Mouse (Mus musculus) myocyte (in vitro differentiated cells): ENCODE measurements around the gene Ago4. TPM values are rescaled to one million over a fixed set of nuclear protein-coding genes. Genes with fewer than 3 reads are reported as not detected.
A peak's percentile ranks its signal among the peaks of the same experiment; 100 is the strongest.

Source experiments
- H3K27me3 ChIP-seq: one replicate; pipeline ENCODE4 v1.6.1; 2011; ENCODE audit not compliant: control insufficient read depth, insufficient read depth, insufficient read length
- H3K36me3 ChIP-seq: one replicate; pipeline ENCODE4 v1.6.1; 2011; ENCODE audit not compliant: control insufficient read depth, insufficient read depth
- H3K4me2 ChIP-seq: one replicate; pipeline ENCODE4 v1.6.1; 2011; ENCODE audit warnings: low read depth, control low read depth
- H3K4me3 ChIP-seq: one replicate; pipeline ENCODE4 v1.5.1; 2011; ENCODE audit warnings: mild to moderate bottlenecking, control low read depth, moderate library complexity
- H3K79me2 ChIP-seq: one replicate; pipeline ENCODE4 v1.6.1; 2011; ENCODE audit not compliant: control insufficient read depth, insufficient read depth
- H3ac ChIP-seq: one replicate; pipeline ENCODE4 v1.6.1; 2011; ENCODE audit not compliant: control insufficient read depth, insufficient read length
- CEBPB ChIP-seq: IDR thresholded peaks from 2 replicates; pipeline ENCODE4 v1.6.1; 2011; ENCODE audit warnings: mild to moderate bottlenecking, moderate library complexity; ENCODE audit not compliant: poor library complexity, insufficient read depth, severe bottlenecking
- E2F4 ChIP-seq: IDR thresholded peaks from one replicate; pipeline ENCODE4 v1.6.1; 2011; ENCODE audit warnings: mild to moderate bottlenecking, control low read depth, moderate library complexity; ENCODE audit not compliant: insufficient read depth
- MAX ChIP-seq: IDR thresholded peaks from one replicate; pipeline ENCODE4 v1.6.1; 2011; ENCODE audit warnings: low read depth, mild to moderate bottlenecking, control low read depth
- MYOD1 ChIP-seq, 3 experiments: IDR thresholded peaks; one replicate each; pipeline ENCODE4 v1.6.1; 2011; ENCODE audit warnings: control low read depth in 2 of 3, low read depth in 2 of 3, mild to moderate bottlenecking in 2 of 3, moderate library complexity in 1 of 3; ENCODE audit not compliant: insufficient read length in 2 of 3, control insufficient read depth in 1 of 3
- MYOG ChIP-seq, 3 experiments: IDR thresholded peaks; one replicate each; pipeline ENCODE4 v1.6.1; 2011; ENCODE audit warnings: control low read depth in 2 of 3, low read depth in 2 of 3, mild to moderate bottlenecking in 2 of 3; ENCODE audit not compliant: insufficient read length in 2 of 3, control insufficient read depth in 1 of 3, insufficient read depth in 1 of 3
- POLR2A ChIP-seq: IDR thresholded peaks from one replicate; pipeline ENCODE4 v1.6.1; 2011; ENCODE audit warnings: low read depth, mild to moderate bottlenecking, control low read depth, moderate library complexity; ENCODE audit not compliant: insufficient read length
- POLR2AphosphoS2 ChIP-seq: IDR thresholded peaks from one replicate; pipeline ENCODE4 v1.6.1; 2011; ENCODE audit warnings: low read depth, control low read depth; ENCODE audit not compliant: insufficient read length
- REST ChIP-seq: IDR thresholded peaks from one replicate; pipeline ENCODE4 v1.6.1; 2011; ENCODE audit warnings: mild to moderate bottlenecking, control low read depth, moderate library complexity; ENCODE audit not compliant: insufficient read depth, insufficient read length
- SRF ChIP-seq: IDR thresholded peaks from one replicate; pipeline ENCODE4 v1.6.1; 2011; ENCODE audit warnings: low read depth; ENCODE audit not compliant: control insufficient read depth, insufficient read length
- TCF12 ChIP-seq: IDR thresholded peaks from one replicate; pipeline ENCODE4 v1.6.1; 2011; ENCODE audit warnings: mild to moderate bottlenecking, control low read depth; ENCODE audit not compliant: poor library complexity, insufficient read depth, severe bottlenecking
- TCF3 ChIP-seq: IDR thresholded peaks from one replicate; pipeline ENCODE4 v1.6.1; 2011; ENCODE audit warnings: low read depth, control low read depth; ENCODE audit not compliant: insufficient read length
- USF1 ChIP-seq: IDR thresholded peaks from one replicate; pipeline ENCODE4 v1.6.1; 2011; ENCODE audit warnings: low read depth, mild to moderate bottlenecking, control low read depth, moderate library complexity
- polyA plus RNA-seq: library from polyadenylated mRNA; unstranded; fragments of >200 nt; fragmentation: generic; extraction: Trizol; gene quantifications from one replicate; pipeline ENCODE4 v1.2.1, GENCODE M21; 2012; ENCODE audit warnings: missing spikeins

The Ago4 gene
- polyA plus RNA-seq, 1 experiment = 0.02 TPM

- Histone ChIP-seq H3ac (no peak overlapping the region), H3K36me3 (no peaks in the 10 kb centered on the region), H3K27me3 (peaks cover 8% of the 10 kb centered on the region), H3K4me2 (peak overlapping the region; percentile 21), H3K79me2 (peaks cover 6% of the 10 kb centered on the region), H3K4me3 (no peak overlapping the region)
- no peak for TF ChIP-seq MAX
- TF ChIP-seq SRF = no peak
- no peak for TF ChIP-seq TCF3
- TF ChIP-seq E2F4 = no peak
- TF ChIP-seq USF1 = no peak
- TF ChIP-seq MYOD1 (IDR thresholded peaks at IDR 0.05; ENCODE audit: control insufficient read depth in 1 of 3, insufficient read length in 2 of 3, low read depth in 2 of 3) = no peak
- no peak for TF ChIP-seq REST
These were observed 19.8 kb upstream of the Ago4 start for GRCm38 (mm10) chr4:126553105-126553504.

GRCm38 (mm10) chr4:126552136-126552535, 18.9 kb upstream of the Ago4 start:
- no peak overlapping the region for H3K4me3 ChIP-seq
- TF ChIP-seq MAX = no peak
- TF ChIP-seq E2F4 = no peak
- no peak for TF ChIP-seq CEBPB
- no peak for TF ChIP-seq USF1
- TF ChIP-seq POLR2A = no peak
- TF ChIP-seq REST = no peak
- H3ac ChIP-seq = no peak overlapping the region
- no peaks in the 10 kb centered on the region for H3K36me3 ChIP-seq
- no peaks in the 10 kb centered on the region for H3K79me2 ChIP-seq
- H3K27me3 ChIP-seq = peaks cover 8% of the 10 kb centered on the region
- H3K4me2 ChIP-seq = no peak overlapping the region

- no peak overlapping the region for H3K4me2 ChIP-seq
- H3K4me3 ChIP-seq = no peak overlapping the region
- TF ChIP-seq REST = no peak
- no peak for TF ChIP-seq POLR2AphosphoS2
- no peak for TF ChIP-seq MYOD1 (IDR thresholded peaks at IDR 0.05; ENCODE audit: control insufficient read depth in 1 of 3, insufficient read length in 2 of 3, low read depth in 2 of 3)
- no peak for TF ChIP-seq MYOG (IDR thresholded peaks at IDR 0.05; ENCODE audit: control insufficient read depth in 1 of 3, insufficient read depth in 1 of 3, insufficient read length in 2 of 3, low read depth in 2 of 3)
- TF ChIP-seq MAX = no peak
- TF ChIP-seq SRF = no peak
- no peak for TF ChIP-seq TCF3
- no peak for TF ChIP-seq POLR2A
- TF ChIP-seq USF1 = no peak
- TF ChIP-seq E2F4 = no peak
- TF ChIP-seq CEBPB = no peak
- TF ChIP-seq TCF12 = no peak
- H3K79me2 ChIP-seq = no peaks in the 10 kb centered on the region
- H3ac ChIP-seq = no peak overlapping the region
- H3K36me3 ChIP-seq = no peaks in the 10 kb centered on the region
- peaks cover 29% of the 10 kb centered on the region for H3K27me3 ChIP-seq
These were observed 12.9 kb upstream of the Ago4 start for GRCm38 (mm10) chr4:126546183-126546582.

- no peak overlapping the region for H3K4me3 ChIP-seq
- no peaks in the 10 kb centered on the region for H3K79me2 ChIP-seq
- no peak overlapping the region for H3K4me2 ChIP-seq
- no peak for TF ChIP-seq POLR2AphosphoS2
- no peak for TF ChIP-seq MAX
- no peak for TF ChIP-seq SRF
- no peak for TF ChIP-seq MYOG (IDR thresholded peaks at IDR 0.05; ENCODE audit: control insufficient read depth in 1 of 3, insufficient read depth in 1 of 3, insufficient read length in 2 of 3, low read depth in 2 of 3)
- TF ChIP-seq MYOD1 (IDR thresholded peaks at IDR 0.05; ENCODE audit: control insufficient read depth in 1 of 3, insufficient read length in 2 of 3, low read depth in 2 of 3) = no peak
- TF ChIP-seq CEBPB = no peak
- TF ChIP-seq POLR2A = no peak
- TF ChIP-seq TCF3 = no peak
- TF ChIP-seq E2F4 = no peak
- TF ChIP-seq REST = no peak
- TF ChIP-seq TCF12 = no peak
- TF ChIP-seq USF1 = no peak
- H3K27me3 ChIP-seq = peaks cover 26% of the 10 kb centered on the region
- no peak overlapping the region for H3ac ChIP-seq
- no peaks in the 10 kb centered on the region for H3K36me3 ChIP-seq
These were observed 12.4 kb upstream of the Ago4 start for GRCm38 (mm10) chr4:126545703-126546102.

- H3ac ChIP-seq = no peak overlapping the region
- no peak for TF ChIP-seq MAX
- no peak for TF ChIP-seq TCF12
- no peak for TF ChIP-seq POLR2AphosphoS2
- TF ChIP-seq CEBPB = no peak
- H3K79me2 ChIP-seq = no peaks in the 10 kb centered on the region
- H3K4me2 ChIP-seq = no peak overlapping the region
- peaks cover 27% of the 10 kb centered on the region for H3K27me3 ChIP-seq
- H3K4me3 ChIP-seq = no peak overlapping the region
- no peaks in the 10 kb centered on the region for H3K36me3 ChIP-seq
These were observed 11.7 kb upstream of the Ago4 start for GRCm38 (mm10) chr4:126545016-126545415.
